Mouse (Mus musculus) kidney, embryonic 15.5 days (tissue): ENCODE results near the gene Zfp207. TPM values are rescaled to one million over a fixed set of nuclear protein-coding genes. Genes with fewer than 3 reads are reported as not detected.
"Not testable (repeated sequence)": the region's sequence is repeated elsewhere in the genome, so short reads cannot be mapped to it uniquely, and the experiment has no call there.

Source experiments
- ATAC-seq: fragments of 200-750 bp; cut with Nextera tagmentation; replicated peaks from 2 replicates; pipeline ENCODE4 v1.8.0; 2017; ENCODE audit warnings: moderate TSS enrichment; ENCODE audit not compliant: low FRiP score
- H3K27ac ChIP-seq: fragments of 300-500 bp; sonication (generic); 2 replicates; pipeline ENCODE4 v1.5.1; 2015; ENCODE audit warnings: mild to moderate bottlenecking, inconsistent platforms
- H3K27me3 ChIP-seq: fragments of 300-500 bp; sonication (generic); 2 replicates; pipeline ENCODE4 v1.6.1; 2015; ENCODE audit warnings: inconsistent platforms
- H3K36me3 ChIP-seq: fragments of 300-500 bp; sonication (generic); 2 replicates; pipeline ENCODE4 v1.6.1; 2015; ENCODE audit warnings: inconsistent platforms
- H3K4me1 ChIP-seq: fragments of 300-500 bp; sonication (generic); 2 replicates; pipeline ENCODE4 v1.6.1; 2015; ENCODE audit warnings: inconsistent platforms
- H3K4me2 ChIP-seq: fragments of 300-500 bp; sonication (generic); 2 replicates; pipeline ENCODE4 v1.6.1; 2015; ENCODE audit warnings: moderate library complexity, mild to moderate bottlenecking, inconsistent platforms
- H3K4me3 ChIP-seq: fragments of 300-500 bp; sonication (generic); replicated peaks from 2 replicates; pipeline ENCODE4 v1.5.1; 2015; ENCODE audit warnings: mild to moderate bottlenecking, inconsistent platforms
- H3K9ac ChIP-seq: fragments of 300-500 bp; sonication (generic); 2 replicates; pipeline ENCODE4 v1.6.1; 2015; ENCODE audit warnings: mild to moderate bottlenecking, inconsistent platforms
- H3K9me3 ChIP-seq: fragments of 300-500 bp; sonication (generic); replicated peaks from 2 replicates; pipeline ENCODE4 v1.6.1; 2016; ENCODE audit warnings: inconsistent platforms
- WGBS: fragments of 180-500 bp; shearing (Covaris S2); methylation state at CpG from one replicate; pipeline ENCODE4 v1.1.7; 2015; ENCODE audit warnings: mixed read lengths; 5-methylcytosine and 5-hydroxymethylcytosine counted together
- polyA plus RNA-seq: library from polyadenylated mRNA; unstranded; fragments of >200 nt; fragmentation: Nextera tagmentation; extraction: Ambion mirVana; gene quantifications from 2 replicates; pipeline ENCODE4 v1.2.1, GENCODE M21; 2015

Zfp207 gene
- polyA plus RNA-seq, 1 experiment from 2014 or later = 243 TPM

GRCm38 (mm10) chr11:80420202-80420984 is 37.3 kb downstream of the Zfp207 start:
- WGBS = 51% methylated on average over 2 of the region's 2 CpGs

GRCm38 (mm10) chr11:80421421-80422047 is 38.5 kb downstream of the Zfp207 start:
- H3K9ac ChIP-seq = no peak overlapping the region
- no peaks in the 10 kb centered on the region for H3K9me3 ChIP-seq
- H3K36me3 ChIP-seq = peaks cover 9% of the 10 kb centered on the region
- no peak overlapping the region for H3K27ac ChIP-seq
- no peak for ATAC-seq
- no peaks in the 10 kb centered on the region for H3K4me1 ChIP-seq
- no peaks in the 10 kb centered on the region for H3K27me3 ChIP-seq
- H3K4me3 ChIP-seq = no peak overlapping the region
- 81% methylated on average over 7 of the region's 7 CpGs for WGBS
- no peak overlapping the region for H3K4me2 ChIP-seq

More at GRCm38 (mm10) chr11:80420202-80420984, 37.3 kb downstream of the Zfp207 start:
- Histone ChIP-seq H3K9me3 (0 out of 2 replicates have a peak, but pooled peaks cover 4% of the 10 kb centered on the region), H3K9ac (no peak overlapping the region), H3K4me2 (no peak overlapping the region), H3K36me3 (peaks cover 16% of the 10 kb centered on the region), H3K27ac (no peak overlapping the region), H3K4me1 (no peaks in the 10 kb centered on the region), H3K4me3 (no peak overlapping the region), H3K27me3 (no peaks in the 10 kb centered on the region)
- no peak for ATAC-seq

GRCm38 (mm10) chr11:80424691-80425090 is 41.6 kb downstream of the Zfp207 start:
- H3K36me3 ChIP-seq = no peaks in the 10 kb centered on the region
- no peak for ATAC-seq
- no peaks in the 10 kb centered on the region for H3K27me3 ChIP-seq
- H3K9ac ChIP-seq = no peak overlapping the region
- 89% methylated on average over 2 of the region's 2 CpGs for WGBS
- no peak overlapping the region for H3K27ac ChIP-seq
- H3K9me3 ChIP-seq = no peaks in the 10 kb centered on the region
- peaks cover 4% of the 10 kb centered on the region for H3K4me1 ChIP-seq
- H3K4me2 ChIP-seq = no peak overlapping the region
- H3K4me3 ChIP-seq = no peak overlapping the region

- ATAC-seq = no peak
- Histone ChIP-seq H3K27ac (no peak overlapping the region), H3K36me3 (no peaks in the 10 kb centered on the region), H3K4me1 (peaks cover 8% of the 10 kb centered on the region), H3K9me3 (no peaks in the 10 kb centered on the region), H3K4me2 (no peak overlapping the region), H3K27me3 (no peaks in the 10 kb centered on the region), H3K9ac (no peak overlapping the region), H3K4me3 (no peak overlapping the region)
- WGBS = 57% methylated on average over 5 of the region's 5 CpGs
Measured at GRCm38 (mm10) chr11:80425247-80425778, 42.2 kb downstream of the Zfp207 start.

GRCm38 (mm10) chr11:80426029-80426813 is 43.1 kb downstream of the Zfp207 start:
- not testable (repeated sequence) for H3K27me3 ChIP-seq, H3K4me2 ChIP-seq, H3K4me1 ChIP-seq, H3K9ac ChIP-seq, H3K4me3 ChIP-seq, H3K36me3 ChIP-seq, H3K9me3 ChIP-seq, ATAC-seq, H3K27ac ChIP-seq
- 84% methylated on average over 16 of the region's 16 CpGs for WGBS

GRCm38 (mm10) chr11:80428381-80429008 is 45.4 kb downstream of the Zfp207 start, which contains the start of gene Psmd11:
Psmd11 (plus strand) TSS chr11:80428615.
- Histone ChIP-seq H3K9me3 (no peaks in the 10 kb centered on the region), H3K4me1 (peaks cover 8% of the 10 kb centered on the region), H3K4me3 (peak within 1 kb of the TSS; percentile 95), H3K27me3 (no peaks in the 10 kb centered on the region), H3K27ac (peak within 1 kb of the TSS; percentile 88), H3K9ac (peak within 1 kb of the TSS; percentile 96), H3K36me3 (peaks cover 18% of the 10 kb centered on the region), H3K4me2 (peak within 1 kb of the TSS; percentile 78)
- peak; percentile 100 for ATAC-seq
- WGBS = under 1% methylated on average over 58 of the region's 58 CpGs

GRCm38 (mm10) chr11:80429009-80429475 is 46.0 kb downstream of the Zfp207 start:
- peak overlapping the region; percentile 95 for H3K4me3 ChIP-seq
- under 1% methylated on average over 37 of the region's 37 CpGs for WGBS

GRCm38 (mm10) chr11:80429500-80430166 is 46.6 kb downstream of the Zfp207 start:
- H3K4me1 ChIP-seq = peaks cover 8% of the 10 kb centered on the region
- H3K27ac ChIP-seq = 0 out of 2 replicates have a peak overlapping the region, but pooled peaks have one; percentile 88
- peaks cover 27% of the 10 kb centered on the region for H3K36me3 ChIP-seq
- no peaks in the 10 kb centered on the region for H3K9me3 ChIP-seq
- 59% methylated on average over 14 of the region's 14 CpGs for WGBS
- no peaks in the 10 kb centered on the region for H3K27me3 ChIP-seq
- ATAC-seq = no peak
- H3K4me3 ChIP-seq = peak overlapping the region; percentile 95
- H3K9ac ChIP-seq = peak overlapping the region; percentile 96
- peak overlapping the region; percentile 78 for H3K4me2 ChIP-seq

More at GRCm38 (mm10) chr11:80429009-80429475, 46.0 kb downstream of the Zfp207 start:
- Histone ChIP-seq H3K27ac (peak overlapping the region; percentile 88), H3K4me2 (peak overlapping the region; percentile 78), H3K9ac (peak overlapping the region; percentile 96), H3K27me3 (no peaks in the 10 kb centered on the region), H3K4me1 (peaks cover 8% of the 10 kb centered on the region), H3K36me3 (peaks cover 24% of the 10 kb centered on the region), H3K9me3 (no peaks in the 10 kb centered on the region)
- peak; percentile 7 for ATAC-seq

GRCm38 (mm10) chr11:80430366-80430910 is 47.4 kb downstream of the Zfp207 start:
- Histone ChIP-seq H3K27ac (no peak overlapping the region), H3K9ac (no peak overlapping the region), H3K27me3 (no peaks in the 10 kb centered on the region), H3K4me1 (peaks cover 8% of the 10 kb centered on the region), H3K4me3 (no peak overlapping the region), H3K36me3 (peaks cover 33% of the 10 kb centered on the region), H3K9me3 (no peaks in the 10 kb centered on the region), H3K4me2 (no peak overlapping the region)
- no peak for ATAC-seq
- WGBS = 81% methylated on average over 3 of the region's 3 CpGs

- peaks cover 88% of the 10 kb centered on the region for H3K36me3 ChIP-seq
- ATAC-seq = no peak
- WGBS = 94% methylated on average over 3 of the region's 3 CpGs
Measured at GRCm38 (mm10) chr11:80446916-80447315, 63.8 kb downstream of the Zfp207 start.

More at GRCm38 (mm10) chr11:80446916-80447315, 63.8 kb downstream of the Zfp207 start:
- no peaks in the 10 kb centered on the region for H3K27me3 ChIP-seq
- H3K4me1 ChIP-seq = no peaks in the 10 kb centered on the region
- no peak overlapping the region for H3K27ac ChIP-seq
- no peak overlapping the region for H3K4me2 ChIP-seq
- no peaks in the 10 kb centered on the region for H3K9me3 ChIP-seq
- no peak overlapping the region for H3K4me3 ChIP-seq
- no peak overlapping the region for H3K9ac ChIP-seq
